Mouse (Mus musculus) forebrain, embryonic 11.5 days (tissue): ENCODE data around the gene Srrm4. TPM values are rescaled to one million over a fixed set of nuclear protein-coding genes. Genes with fewer than 3 reads are reported as not detected.

Experiments
- ATAC-seq: fragments of 200-750 bp; cut with Nextera tagmentation; replicated peaks from 2 replicates; pipeline ENCODE4 v1.8.0; 2017; ENCODE audit warnings: moderate TSS enrichment; ENCODE audit not compliant: low FRiP score
- DNase-seq: peaks from one replicate; pipeline ENCODE4 v3.0.0-alpha.2; 2017; ENCODE audit warnings: low spot score
- H3K27ac ChIP-seq: fragments of 300-500 bp; sonication (generic); 2 replicates; pipeline ENCODE4 v1.5.1; 2014; ENCODE audit warnings: low read depth, low read length
- H3K27me3 ChIP-seq: fragments of 300-500 bp; sonication (generic); 2 replicates; pipeline ENCODE4 v1.6.1; 2014; ENCODE audit warnings: mild to moderate bottlenecking, low read length, mixed read lengths; ENCODE audit not compliant: control insufficient read depth, insufficient read depth
- H3K36me3 ChIP-seq: fragments of 300-500 bp; sonication (generic); 2 replicates; pipeline ENCODE4 v1.6.1; 2014; ENCODE audit warnings: mild to moderate bottlenecking, low read length, moderate library complexity, mixed read lengths; ENCODE audit not compliant: control insufficient read depth, insufficient read depth
- H3K4me1 ChIP-seq: fragments of 300-500 bp; sonication (generic); replicated peaks from 2 replicates; pipeline ENCODE4 v1.6.1; 2014; ENCODE audit warnings: low read length, mixed read lengths; ENCODE audit not compliant: control insufficient read depth, insufficient read depth
- H3K4me2 ChIP-seq: fragments of 300-500 bp; sonication (generic); 2 replicates; pipeline ENCODE4 v1.6.1; 2014; ENCODE audit warnings: low read depth, mild to moderate bottlenecking, low read length, moderate library complexity, mixed read lengths; ENCODE audit not compliant: severe bottlenecking
- H3K4me3 ChIP-seq: fragments of 300-500 bp; sonication (generic); 2 replicates; pipeline ENCODE4 v1.5.1; 2014; ENCODE audit warnings: low read depth, low read length
- H3K9ac ChIP-seq: fragments of 300-500 bp; sonication (generic); 2 replicates; pipeline ENCODE4 v1.6.1; 2014; ENCODE audit warnings: low read length
- H3K9me3 ChIP-seq: fragments of 300-500 bp; sonication (generic); 2 replicates; pipeline ENCODE4 v1.6.1; 2016; ENCODE audit warnings: low read length, mixed read lengths; ENCODE audit not compliant: control insufficient read depth
- WGBS: fragments of 180-500 bp; shearing (Covaris S2); extraction: QIAGEN DNeasy Blood & Tissue Kit; methylation state at CpG from one replicate; pipeline ENCODE4 v1.1.7; 2014; 5-methylcytosine and 5-hydroxymethylcytosine counted together
- polyA plus RNA-seq: library from polyadenylated mRNA; unstranded; fragments of >200 nt; fragmentation: Nextera tagmentation; extraction: Ambion mirVana; gene quantifications from 2 replicates; pipeline ENCODE4 v1.2.1, GENCODE M21; 2014

Srrm4 gene
- polyA plus RNA-seq, 1 experiment from 2014 or later = 19.5 TPM

DNA sequence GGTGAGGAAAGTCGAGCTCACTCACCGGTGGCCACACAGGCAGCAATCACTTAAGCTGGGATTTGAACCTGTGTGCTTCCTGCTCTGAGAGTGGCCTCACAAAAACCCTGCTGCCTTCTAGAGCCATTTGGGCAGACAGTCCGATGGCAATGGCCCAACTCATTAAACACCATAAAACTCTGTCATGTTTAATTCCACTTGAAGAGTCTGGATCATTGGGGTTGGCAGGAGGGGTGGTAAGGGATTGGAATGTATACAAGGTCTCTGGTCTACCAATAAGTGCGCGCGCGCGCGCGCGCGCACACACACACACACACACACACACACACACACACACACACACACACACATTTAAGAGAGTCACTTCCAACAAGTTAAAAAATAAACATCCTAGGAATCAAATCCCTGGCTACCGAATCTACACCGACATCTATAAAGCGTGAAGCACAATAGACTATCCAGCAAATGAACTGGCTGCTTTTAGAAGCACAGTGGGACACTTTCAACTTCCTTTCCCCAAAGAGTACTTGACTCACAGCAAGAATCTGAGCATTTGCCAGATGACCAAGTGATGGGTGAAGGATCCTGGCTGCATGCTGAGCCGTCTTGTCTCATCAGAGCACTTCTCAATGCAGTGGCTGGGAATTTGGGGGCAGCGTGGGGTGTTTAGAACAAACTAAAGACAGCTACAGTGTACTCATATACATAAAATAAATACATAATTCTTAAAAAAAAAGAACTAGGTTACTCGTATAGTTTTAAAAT lies 112.8 kb downstream of the Srrm4 start:
- Histone ChIP-seq H3K4me3 (no peak overlapping the region), H3K4me2 (no peak overlapping the region), H3K4me1 (no peaks in the 10 kb centered on the region), H3K9me3 (no peaks in the 10 kb centered on the region), H3K36me3 (no peaks in the 10 kb centered on the region), H3K27ac (no peak overlapping the region), H3K27me3 (no peaks in the 10 kb centered on the region), H3K9ac (no peak overlapping the region)
- DNase-seq (no peak), ATAC-seq (no peak)
- WGBS = 88% methylated on average over 18 of the region's 18 CpGs

- Histone ChIP-seq H3K36me3 (no peaks in the 10 kb centered on the region), H3K4me1 (no peaks in the 10 kb centered on the region), H3K27ac (no peak overlapping the region), H3K27me3 (no peaks in the 10 kb centered on the region), H3K9me3 (no peaks in the 10 kb centered on the region), H3K4me3 (no peak overlapping the region), H3K4me2 (no peak overlapping the region), H3K9ac (no peak overlapping the region)
- 13% methylated on average over 15 of the region's 15 CpGs for WGBS
- DNase-seq = peak; percentile 82
- no peak for ATAC-seq
Measured at GRCm38 (mm10) chr5:116476006-116476405, 115.6 kb downstream of the Srrm4 start.

DNA sequence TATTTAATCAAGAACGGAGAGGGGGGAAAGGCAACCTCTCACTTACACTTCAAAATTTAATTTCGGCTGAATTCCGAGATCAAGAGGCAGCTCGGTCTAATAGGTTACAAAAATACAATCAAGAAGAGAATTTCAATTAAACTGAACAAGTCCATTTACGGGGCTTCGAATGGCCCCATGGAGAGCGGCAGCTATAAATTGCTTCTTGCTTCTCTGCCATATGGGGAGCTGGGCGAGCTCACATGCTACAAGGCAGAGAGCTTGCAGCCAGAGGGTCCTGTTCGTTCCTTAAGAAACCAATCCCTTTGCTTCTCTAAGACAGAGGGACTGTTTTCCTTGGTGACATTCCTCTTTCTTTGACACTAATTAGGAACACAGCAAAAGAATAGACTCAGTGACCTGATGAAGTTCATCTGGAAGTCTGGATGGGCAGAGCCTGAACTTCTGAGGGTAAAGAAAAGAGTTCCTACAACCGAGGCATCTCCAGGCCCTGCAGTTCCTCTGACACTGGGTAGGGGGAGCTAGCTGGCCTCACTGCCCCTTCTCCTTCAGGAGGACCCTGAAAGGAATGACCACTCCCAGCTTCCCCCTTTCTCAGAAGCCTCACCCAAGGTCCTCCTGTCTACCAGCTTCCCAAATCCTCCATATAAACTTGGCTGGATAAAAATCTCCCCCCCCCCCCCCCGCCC lies 130.1 kb downstream of the Srrm4 start:
- Histone ChIP-seq H3K27me3 (no peaks in the 10 kb centered on the region), H3K9ac (no peak overlapping the region), H3K27ac (no peak overlapping the region), H3K4me2 (no peak overlapping the region), H3K4me1 (0 out of 2 replicates have a peak, but pooled peaks cover 2% of the 10 kb centered on the region), H3K9me3 (peaks cover 7% of the 10 kb centered on the region), H3K36me3 (peaks cover 8% of the 10 kb centered on the region), H3K4me3 (no peak overlapping the region)
- no peak for ATAC-seq
- 33% methylated on average over 11 of the region's 11 CpGs for WGBS
- DNase-seq = peak; percentile 68

- 77% methylated on average over 2 of the region's 2 CpGs for WGBS
- Histone ChIP-seq H3K36me3 (no peaks in the 10 kb centered on the region), H3K9me3 (no peaks in the 10 kb centered on the region), H3K4me1 (0 out of 2 replicates have a peak, but pooled peaks cover 2% of the 10 kb centered on the region), H3K9ac (no peak overlapping the region), H3K27ac (no peak overlapping the region), H3K27me3 (no peaks in the 10 kb centered on the region), H3K4me2 (no peak overlapping the region), H3K4me3 (no peak overlapping the region)
- no peak for DNase-seq
- ATAC-seq = no peak
Measured at GRCm38 (mm10) chr5:116459970-116460369, 131.6 kb downstream of the Srrm4 start.

GRCm38 (mm10) chr5:116457791-116458190 lies 133.8 kb downstream of the Srrm4 start:
- 83% methylated on average over 7 of the region's 7 CpGs for WGBS
- no peaks in the 10 kb centered on the region for H3K27me3 ChIP-seq

DNA sequence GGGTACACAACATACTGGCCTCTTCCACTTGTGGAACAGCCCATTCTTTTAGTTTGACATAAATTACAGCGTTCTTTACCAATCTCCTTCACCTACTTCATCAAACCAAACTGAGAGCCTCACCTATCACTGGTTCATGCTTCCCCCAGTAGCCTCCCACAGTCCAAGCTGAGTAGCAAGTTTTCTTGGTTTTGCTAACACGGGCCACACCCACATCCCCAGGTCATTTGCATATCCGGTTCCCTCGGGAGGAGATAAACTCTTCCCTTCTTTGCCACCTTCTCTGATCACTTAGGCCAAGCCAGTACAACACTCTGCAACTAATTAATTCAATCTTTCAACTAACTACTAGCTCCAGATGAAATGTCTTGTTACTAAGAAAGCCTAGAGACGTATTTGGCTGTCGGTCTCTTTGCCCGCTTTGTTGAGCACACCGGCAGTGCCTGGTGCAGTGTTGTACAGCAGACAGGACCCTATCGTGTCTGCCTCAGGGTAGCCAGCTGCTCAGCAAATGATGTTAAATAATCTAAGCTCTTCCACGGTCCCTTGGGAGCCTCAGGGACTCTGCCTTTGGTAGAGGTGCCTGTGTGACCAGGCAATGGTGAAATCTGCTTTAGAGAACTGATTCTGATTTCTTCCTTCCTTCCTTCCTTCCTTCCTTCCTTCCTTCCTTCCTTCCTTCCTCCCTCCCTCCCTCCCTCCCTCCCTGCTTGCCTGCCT lies 134.7 kb downstream of the Srrm4 start:
- DNase-seq = no peak
- WGBS = 38% methylated on average over 10 of the region's 10 CpGs

More at GRCm38 (mm10) chr5:116457791-116458190, 133.8 kb downstream of the Srrm4 start:
- no peak for DNase-seq
- Histone ChIP-seq H3K4me3 (no peak overlapping the region), H3K9ac (no peak overlapping the region), H3K4me2 (no peak overlapping the region), H3K36me3 (no peaks in the 10 kb centered on the region), H3K27ac (no peak overlapping the region), H3K9me3 (no peaks in the 10 kb centered on the region), H3K4me1 (0 out of 2 replicates have a peak, but pooled peaks cover 4% of the 10 kb centered on the region)
- ATAC-seq = no peak

DNA sequence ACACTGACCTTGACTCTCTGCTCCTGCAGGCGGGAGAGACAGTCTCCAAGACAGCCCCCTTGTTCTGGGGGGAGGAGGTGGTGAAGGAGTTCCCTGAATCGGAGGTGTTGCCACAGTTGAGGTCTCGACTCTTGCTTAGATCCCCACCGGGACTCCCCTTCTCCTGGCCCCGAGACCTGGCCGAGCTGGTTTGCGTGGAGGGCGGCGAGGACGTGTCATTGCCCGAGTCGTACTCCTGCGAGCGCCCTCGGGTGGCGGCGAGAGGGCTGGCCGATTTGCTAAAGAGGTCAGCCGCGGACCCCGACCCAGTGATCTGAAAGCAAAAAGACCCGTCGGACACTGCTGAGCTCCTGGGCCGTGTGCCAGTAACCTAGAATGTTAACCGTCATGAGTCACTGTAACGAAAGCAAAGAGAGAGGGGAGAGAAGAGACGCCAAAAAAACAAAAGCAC lies 138.2 kb downstream of the Srrm4 start:
- 3% methylated on average over 27 of the region's 27 CpGs for WGBS
- ATAC-seq = peak; percentile 33; the same call in 1 of the 2 replicates
- Histone ChIP-seq H3K9me3 (no peaks in the 10 kb centered on the region), H3K27me3 (0 out of 2 replicates have a peak, but pooled peaks cover 2% of the 10 kb centered on the region), H3K4me2 (peak overlapping the region; percentile 19), H3K4me1 (peaks cover 8% of the 10 kb centered on the region; the same call in 1 of the 2 replicates), H3K9ac (no peak overlapping the region), H3K4me3 (no peak overlapping the region), H3K27ac (no peak overlapping the region), H3K36me3 (no peaks in the 10 kb centered on the region)
- peak; percentile 80 for DNase-seq

More for the DNA sequence above, 134.7 kb downstream of the Srrm4 start:
- Histone ChIP-seq H3K27ac (no peak overlapping the region), H3K4me2 (no peak overlapping the region), H3K27me3 (no peaks in the 10 kb centered on the region), H3K4me1 (0 out of 2 replicates have a peak, but pooled peaks cover 4% of the 10 kb centered on the region), H3K9me3 (no peaks in the 10 kb centered on the region), H3K4me3 (no peak overlapping the region), H3K9ac (no peak overlapping the region), H3K36me3 (no peaks in the 10 kb centered on the region)
- ATAC-seq = no peak

- Histone ChIP-seq H3K9me3 (no peaks in the 10 kb centered on the region), H3K4me2 (no peak overlapping the region), H3K4me1 (peaks cover 8% of the 10 kb centered on the region; the same call in 1 of the 2 replicates), H3K9ac (no peak overlapping the region), H3K27ac (no peak overlapping the region), H3K4me3 (no peak overlapping the region), H3K36me3 (no peaks in the 10 kb centered on the region), H3K27me3 (peaks cover 4% of the 10 kb centered on the region)
- 89% methylated on average over 8 of the region's 8 CpGs for WGBS
- DNase-seq (no peak), ATAC-seq (no peak)
Measured at GRCm38 (mm10) chr5:116450901-116451300, 140.7 kb downstream of the Srrm4 start.
